Mouse (Mus musculus): ENCODE results near the gene Mdm4.

DNA sequence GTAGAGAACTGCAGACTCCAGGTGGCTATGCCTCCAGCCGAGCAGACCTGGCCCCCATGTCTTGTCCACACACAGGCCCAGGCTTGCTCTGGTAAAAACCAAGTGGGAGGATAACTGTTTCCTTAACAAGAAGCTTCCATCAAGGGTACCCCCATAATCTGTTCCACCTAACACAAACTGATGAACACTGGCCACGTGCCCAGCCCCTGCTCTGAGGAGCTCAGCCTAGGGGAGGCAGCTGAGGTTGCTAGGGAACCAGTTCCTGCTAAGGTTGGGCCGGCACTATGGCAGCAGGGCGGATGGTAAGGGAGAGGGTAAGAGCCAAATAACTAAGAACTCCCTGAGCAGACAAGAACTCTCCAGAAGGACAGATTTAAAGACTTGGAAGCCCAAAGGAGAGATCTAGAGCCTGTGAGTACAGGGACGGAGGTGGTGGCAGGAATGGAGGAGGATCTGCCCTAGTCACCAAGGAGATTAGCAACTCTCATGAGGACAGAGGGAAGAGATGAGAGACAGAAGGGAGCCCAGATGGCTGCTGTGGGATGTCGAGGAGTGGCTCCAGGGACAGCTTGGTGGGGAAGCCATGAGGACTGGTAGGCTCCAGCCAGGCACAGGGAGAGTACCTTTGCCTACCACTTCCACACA is 114.4 kb downstream of the Mdm4 start:
- TF ChIP-seq CTCF (IDR thresholded peaks at IDR 0.05; ENCODE audit: control insufficient read depth, insufficient read depth, insufficient replicate concordance, low read depth, low read length) (no peak), POLR2A (IDR thresholded peaks at IDR 0.05; ENCODE audit: control insufficient read depth, low read depth, low read length) (no peak)
